Mouse (Mus musculus) MEL (cell line): ENCODE results near the gene Dpt. TPM values are rescaled to one million over a fixed set of nuclear protein-coding genes. Genes with fewer than 3 reads are reported as not detected.

Experiments used
- DNase-seq: peaks from one replicate; pipeline ENCODE4 v3.0.0; 2011; ENCODE audit warnings: low read depth, low spot score
- H3K27ac ChIP-seq: 2 replicates; pipeline ENCODE4 v1.5.1; 2012; ENCODE audit warnings: low read depth, mild to moderate bottlenecking, control low read depth, low read length, moderate library complexity; ENCODE audit not compliant: control insufficient read depth
- H3K27me3 ChIP-seq, 2 experiments: fragments of 150-350 bp in 1 of 2; sonication (generic) in 1 of 2; 2 replicates each; pipeline ENCODE4 v1.6.1; 2012; ENCODE audit warnings: low read length in 2 of 2, mild to moderate bottlenecking in 2 of 2, improper control_type of control experiment in 1 of 2, moderate library complexity in 1 of 2; ENCODE audit not compliant: insufficient read depth in 2 of 2, control insufficient read depth in 1 of 2
- H3K36me3 ChIP-seq, 2 experiments: 2 replicates each; pipeline ENCODE4 v1.6.1; 2012 to 2014; ENCODE audit warnings: low read length in 2 of 2, improper control_type of control experiment in 1 of 2, inconsistent platforms in 1 of 2, mild to moderate bottlenecking in 1 of 2; ENCODE audit not compliant: insufficient read depth in 2 of 2, control insufficient read depth in 1 of 2
- H3K4me1 ChIP-seq, 2 experiments: fragments of 150-350 bp in 1 of 2; sonication (generic) in 1 of 2; 2 replicates each; pipeline ENCODE4 v1.6.1; 2012; ENCODE audit warnings: low read length in 2 of 2, improper control_type of control experiment in 1 of 2, mild to moderate bottlenecking in 1 of 2; ENCODE audit not compliant: insufficient read depth in 2 of 2, control insufficient read depth in 1 of 2
- H3K4me3 ChIP-seq, 2 experiments: fragments of 150-350 bp in 1 of 2; sonication (generic) in 1 of 2; 2 replicates each; pipeline ENCODE4 v1.5.1; 2012; ENCODE audit warnings: low read depth in 2 of 2, low read length in 2 of 2, mild to moderate bottlenecking in 2 of 2, moderate library complexity in 2 of 2, control low read depth in 1 of 2, improper control_type of control experiment in 1 of 2; ENCODE audit not compliant: control insufficient read depth in 1 of 2, insufficient read depth in 1 of 2
- H3K79me2 ChIP-seq: 2 replicates; pipeline ENCODE4 v1.6.1; 2012; ENCODE audit warnings: mild to moderate bottlenecking, low read length, moderate library complexity; ENCODE audit not compliant: control insufficient read depth, poor library complexity, insufficient read depth
- H3K9ac ChIP-seq: 2 replicates; pipeline ENCODE4 v1.6.1; 2012; ENCODE audit warnings: low read depth, mild to moderate bottlenecking, control low read depth, low read length, moderate library complexity; ENCODE audit not compliant: control insufficient read depth, poor library complexity, severe bottlenecking
- H3K9me3 ChIP-seq: fragments of 150-350 bp; sonication (generic); replicated peaks from 2 replicates; pipeline ENCODE4 v1.6.1; 2012; ENCODE audit warnings: mild to moderate bottlenecking, low read length, improper control_type of control experiment, moderate library complexity; ENCODE audit not compliant: insufficient read depth
- ELF1 ChIP-seq: IDR thresholded peaks from 2 replicates; pipeline ENCODE4 v1.6.1; 2014; ENCODE audit warnings: low read depth, mild to moderate bottlenecking, inconsistent platforms, low read length, improper control_type of control experiment, moderate library complexity
- HCFC1 ChIP-seq: IDR thresholded peaks from 2 replicates; pipeline ENCODE4 v1.6.1; 2012; ENCODE audit warnings: low read depth, mild to moderate bottlenecking, inconsistent platforms, low read length, improper control_type of control experiment, moderate library complexity
- JUND ChIP-seq: IDR thresholded peaks from 2 replicates; pipeline ENCODE4 v1.6.1; 2011; ENCODE audit warnings: low read depth, mild to moderate bottlenecking, improper control_type of control experiment, low read length
- KAT2A ChIP-seq: conservative IDR thresholded peaks from 2 replicates; pipeline ENCODE4 v1.6.1; 2012; ENCODE audit warnings: low read depth, low read length, improper control_type of control experiment, inconsistent platforms
- MAX ChIP-seq: IDR thresholded peaks from 2 replicates; pipeline ENCODE4 v1.6.1; 2011; ENCODE audit warnings: low read length, improper control_type of control experiment
- MAZ ChIP-seq: IDR thresholded peaks from 2 replicates; pipeline ENCODE4 v1.6.1; 2012; ENCODE audit warnings: low read depth, mild to moderate bottlenecking, inconsistent platforms, low read length, improper control_type of control experiment
- MEF2A ChIP-seq: IDR thresholded peaks from 2 replicates; pipeline ENCODE4 v1.6.1; 2014; ENCODE audit warnings: low read depth, mild to moderate bottlenecking, inconsistent platforms, low read length, improper control_type of control experiment; ENCODE audit not compliant: poor library complexity, insufficient replicate concordance, severe bottlenecking; ENCODE audit errors: extremely low read depth
- NRF1 ChIP-seq: IDR thresholded peaks from 2 replicates; pipeline ENCODE4 v1.6.1; 2014; ENCODE audit warnings: low read depth, mild to moderate bottlenecking, inconsistent platforms, low read length, improper control_type of control experiment, moderate library complexity; ENCODE audit not compliant: poor library complexity, insufficient read depth, severe bottlenecking
- POLR2A ChIP-seq, 2 experiments: IDR thresholded peaks; 2 replicates each; pipeline ENCODE4 v1.6.1; 2011 to 2012; ENCODE audit warnings: low read length in 2 of 2, mild to moderate bottlenecking in 2 of 2, control low read depth in 1 of 2, improper control_type of control experiment in 1 of 2, low read depth in 1 of 2, moderate library complexity in 1 of 2; ENCODE audit not compliant: control insufficient read depth in 1 of 2, insufficient read depth in 1 of 2, poor library complexity in 1 of 2
- POLR2AphosphoS2 ChIP-seq: IDR thresholded peaks from 2 replicates; pipeline ENCODE4 v1.6.1; 2011; ENCODE audit warnings: low read length, improper control_type of control experiment
- POLR2AphosphoS5 ChIP-seq: IDR thresholded peaks from 2 replicates; pipeline ENCODE4 v1.6.1; 2012; ENCODE audit warnings: low read depth, borderline replicate concordance, mild to moderate bottlenecking, inconsistent platforms, low read length, moderate library complexity, mixed read lengths
- RCOR1 ChIP-seq: IDR thresholded peaks from 2 replicates; pipeline ENCODE4 v1.6.1; 2012; ENCODE audit warnings: low read depth, mild to moderate bottlenecking, inconsistent platforms, low read length, improper control_type of control experiment
- SMC3 ChIP-seq: IDR thresholded peaks from 2 replicates; pipeline ENCODE4 v1.6.1; 2011; ENCODE audit warnings: low read depth, low read length, improper control_type of control experiment
- TAL1 ChIP-seq: IDR thresholded peaks from 2 replicates; pipeline ENCODE4 v1.6.1; 2012; ENCODE audit warnings: mild to moderate bottlenecking, inconsistent platforms, low read length, moderate library complexity, mixed read lengths
- TBP ChIP-seq: IDR thresholded peaks from 2 replicates; pipeline ENCODE4 v1.8.0; 2011; ENCODE audit warnings: low read depth, low read length, improper control_type of control experiment
- UBTF ChIP-seq: IDR thresholded peaks from 2 replicates; pipeline ENCODE4 v1.6.1; 2012; ENCODE audit warnings: low read depth, mild to moderate bottlenecking, inconsistent platforms, low read length, improper control_type of control experiment, moderate library complexity, borderline replicate concordance; ENCODE audit not compliant: insufficient read depth
- USF1 ChIP-seq: IDR thresholded peaks from 2 replicates; pipeline ENCODE4 v1.6.1; 2014; ENCODE audit warnings: low read depth, mild to moderate bottlenecking, inconsistent platforms, low read length, improper control_type of control experiment, moderate library complexity
- ZKSCAN1 ChIP-seq: IDR thresholded peaks from 2 replicates; pipeline ENCODE4 v1.6.1; 2012; ENCODE audit warnings: low read depth, mild to moderate bottlenecking, inconsistent platforms, low read length, improper control_type of control experiment, moderate library complexity
- polyA plus RNA-seq, 2 experiments: library from polyadenylated mRNA; stranded (reverse) in 1 of 2; unstranded in 1 of 2; fragments of >175 nt in 1 of 2; fragments of >200 nt in 1 of 2; gene quantifications; 2 replicates each; pipeline versions ENCODE4 v1.2.1 to v1.2.4; 2012; ENCODE audit warnings: low replicate concordance in 2 of 2, low read depth in 1 of 2; ENCODE audit not compliant: insufficient read length in 2 of 2, insufficient read depth in 1 of 2, missing spikeins in 1 of 2
- total RNA-seq: library from RNA; depleted of rRNA; stranded (reverse); fragments of 300-350 nt; gene quantifications from 2 replicates; pipeline ENCODE4 v1.2.3, GENCODE M21; 2012

Dpt gene
- total and polyA plus RNA-seq, 3 experiments = not detected

- Histone ChIP-seq H3K4me3 (no peak overlapping the region), H3K79me2 (no peaks in the 10 kb centered on the region), H3K27ac (no peak overlapping the region), H3K27me3 (no peaks in the 10 kb centered on the region), H3K36me3 (no peaks in the 10 kb centered on the region), H3K9ac (no peak overlapping the region), H3K4me1 (no peaks in the 10 kb centered on the region), H3K9me3 (no peaks in the 10 kb centered on the region)
- DNase-seq = no peak
- TF ChIP-seq ZKSCAN1 = no peak
- TF ChIP-seq SMC3 = no peak
- TF ChIP-seq MAX = no peak
- TF ChIP-seq NRF1 = no peak
- no peak for TF ChIP-seq TAL1
- TF ChIP-seq POLR2AphosphoS2 = no peak
- TF ChIP-seq MEF2A = no peak
- no peak for TF ChIP-seq ELF1
- no peak for TF ChIP-seq USF1
- TF ChIP-seq POLR2AphosphoS5 = no peak
- TF ChIP-seq POLR2A (IDR thresholded peaks at IDR 0.05; ENCODE audit: control insufficient read depth in 1 of 2, insufficient read depth in 1 of 2, low read depth in 1 of 2, low read length in 2 of 2, poor library complexity in 1 of 2) = no peak
- no peak for TF ChIP-seq TBP
- no peak for TF ChIP-seq RCOR1
- TF ChIP-seq KAT2A = no peak
- TF ChIP-seq UBTF = no peak
- no peak for TF ChIP-seq JUND
- TF ChIP-seq HCFC1 = no peak
Measured at GRCm38 (mm10) chr1:164755671-164756070, 40.8 kb upstream of the Dpt start.

GRCm38 (mm10) chr1:164756951-164757350 lies 39.5 kb upstream of the Dpt start:
- DNase-seq = no peak
- Histone ChIP-seq H3K4me1 (no peaks in the 10 kb centered on the region), H3K36me3 (no peaks in the 10 kb centered on the region), H3K27ac (no peak overlapping the region), H3K4me3 (no peak overlapping the region), H3K27me3 (no peaks in the 10 kb centered on the region), H3K9me3 (no peaks in the 10 kb centered on the region), H3K9ac (no peak overlapping the region), H3K79me2 (no peaks in the 10 kb centered on the region)
- TF ChIP-seq MAZ (no peak), RCOR1 (no peak)
